Mouse (Mus musculus) urinary bladder, adult 18-20 months (tissue): ENCODE data around the gene Ccdc170.

Experiments used
- DNase-seq, 2 experiments: peaks; one replicate each; pipeline ENCODE4 v3.0.0; 2022; ENCODE audit warnings: low spot score in 2 of 2, mixed read lengths in 2 of 2

Gene Ccdc170

DNA sequence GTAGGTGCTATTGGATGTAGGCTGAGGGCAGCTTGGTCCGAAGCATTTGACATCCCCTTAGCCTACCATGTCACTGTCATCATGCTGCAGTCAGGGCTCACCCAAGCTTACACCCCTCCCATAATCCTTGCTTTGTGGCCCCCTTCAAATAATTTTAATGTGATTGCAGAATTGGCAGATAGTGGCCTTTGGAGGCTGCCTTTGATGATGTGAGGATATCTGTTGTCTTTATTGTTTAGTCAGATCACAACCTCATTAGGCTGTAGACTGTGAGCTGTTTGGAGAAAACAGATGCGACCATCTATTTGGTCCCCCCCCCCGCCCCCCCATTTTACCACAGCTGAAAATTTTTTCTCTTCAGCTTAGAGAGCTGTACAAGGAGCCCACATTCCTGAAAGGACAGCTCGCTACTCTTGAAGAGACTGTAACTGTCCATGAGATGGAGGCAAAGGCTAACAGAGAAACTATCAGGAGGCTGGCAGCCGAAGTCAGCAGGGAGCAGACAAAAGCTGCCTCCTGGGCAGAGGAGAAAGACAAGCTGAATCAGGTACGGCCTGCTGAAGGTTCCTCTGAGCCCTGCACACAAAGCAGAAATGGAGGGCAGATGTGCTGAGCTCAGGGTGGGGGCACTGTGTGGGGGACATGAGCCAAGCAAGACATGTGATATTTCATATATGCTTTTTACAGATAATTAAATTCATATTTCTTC lies 38.2 kb downstream of the Ccdc170 start:
- DNase-seq: no peak

DNA sequence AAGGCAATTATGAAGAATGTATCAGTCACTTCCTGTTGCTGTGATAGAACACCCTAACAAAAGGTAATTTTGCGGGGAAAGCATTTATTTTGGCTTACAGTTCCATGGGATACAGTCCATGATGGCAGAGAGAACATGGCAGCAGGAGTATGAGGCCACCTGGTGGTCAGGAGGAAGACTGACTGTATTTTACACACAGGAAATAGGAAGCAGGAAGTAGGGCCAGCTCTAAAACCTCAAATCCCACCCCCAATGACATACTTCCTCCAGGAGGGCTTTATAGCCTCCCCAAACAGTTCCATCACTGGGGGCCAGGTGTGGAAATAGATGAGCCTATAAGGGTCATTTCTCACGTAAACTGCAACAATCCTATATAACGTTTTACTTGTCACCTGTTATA lies 39.8 kb downstream of the Ccdc170 start:
- DNase-seq: no peak

DNA sequence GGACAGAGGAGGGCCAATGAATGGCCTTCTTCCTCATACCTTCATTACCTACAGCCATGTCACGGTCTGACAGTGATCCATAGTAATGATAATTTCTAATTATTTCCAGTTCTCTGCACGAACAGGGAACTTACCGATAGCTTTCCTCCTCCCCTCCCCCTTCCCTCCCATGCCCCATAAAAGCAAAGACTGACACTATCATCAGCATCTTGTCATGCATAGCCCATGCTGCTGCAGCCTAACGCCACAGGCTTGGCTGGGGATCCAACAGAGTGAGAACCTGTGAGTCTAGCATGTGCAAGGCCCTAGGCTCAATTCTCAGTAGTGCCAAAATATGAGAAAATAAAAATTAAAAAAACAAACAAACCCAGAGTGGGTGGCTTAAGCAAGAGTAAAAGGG lies 40.8 kb downstream of the Ccdc170 start:
- no peak for DNase-seq

DNA sequence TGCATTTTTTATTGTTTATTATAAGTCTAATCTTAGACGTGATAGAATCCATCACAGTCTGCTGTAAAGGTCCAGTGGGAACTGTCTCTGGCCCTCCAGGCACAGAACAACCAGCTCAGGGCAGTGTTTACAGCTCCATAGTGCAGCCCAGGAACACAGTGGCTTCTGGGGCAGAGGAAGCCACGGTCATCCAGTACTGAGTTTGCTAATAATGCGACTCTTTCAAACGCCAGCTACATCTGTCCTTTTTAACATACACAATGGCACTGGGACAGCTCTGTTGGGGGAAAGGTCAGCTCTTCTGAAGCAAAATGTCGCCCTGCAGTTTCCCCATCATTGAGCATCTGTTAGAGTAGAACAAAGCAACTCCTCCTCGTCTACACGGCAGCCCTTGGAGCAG lies 45.7 kb downstream of the Ccdc170 start:
- no peak for DNase-seq

DNA sequence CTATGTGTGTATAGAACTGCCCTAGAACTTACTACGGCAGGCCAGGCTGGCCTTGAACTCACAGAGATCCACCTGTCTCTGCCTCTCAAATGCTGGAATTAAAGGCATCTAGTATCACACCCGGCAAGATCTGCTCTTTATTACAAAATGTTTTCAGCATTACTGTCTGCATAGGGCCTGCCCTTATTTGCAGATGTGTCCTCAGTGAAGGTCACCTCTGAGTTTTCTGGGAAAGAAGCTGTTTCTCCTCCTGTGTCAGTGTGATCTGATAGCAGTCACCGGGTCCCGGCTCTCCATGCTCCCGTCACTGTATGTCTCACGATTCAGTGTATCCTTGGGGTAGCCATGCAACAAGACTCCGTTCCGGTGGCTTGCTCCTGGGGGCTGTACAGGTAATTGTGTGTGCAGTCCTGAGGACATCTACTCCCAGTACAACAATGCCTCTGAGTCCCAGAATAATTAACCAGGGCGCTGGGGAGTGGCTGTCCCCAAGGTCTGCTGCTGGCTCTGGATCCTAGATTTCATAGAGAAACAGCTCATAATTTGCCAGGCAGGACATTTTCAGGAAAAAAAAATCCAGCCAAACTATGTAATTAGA lies 48.4 kb downstream of the Ccdc170 start:
- no peak for DNase-seq

DNA sequence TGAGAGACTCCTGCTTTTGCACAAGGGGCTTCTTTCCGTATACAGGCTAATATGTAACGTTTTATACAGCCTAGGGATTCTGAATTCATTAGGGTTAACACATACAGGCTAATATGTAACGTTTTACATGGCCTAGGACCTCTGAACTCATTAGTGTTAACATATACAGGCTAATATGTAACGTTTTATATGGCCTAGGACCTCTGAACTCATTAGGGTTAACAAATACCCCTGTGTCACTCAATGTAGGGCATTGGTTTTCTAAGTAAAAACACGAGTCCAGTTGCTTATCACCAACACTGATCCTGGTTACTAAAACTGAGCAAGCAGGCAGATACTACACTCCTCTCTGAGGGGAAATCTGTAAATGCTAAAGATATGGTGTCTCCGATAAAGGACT lies 49.6 kb downstream of the Ccdc170 start:
- DNase-seq: no peak

DNA sequence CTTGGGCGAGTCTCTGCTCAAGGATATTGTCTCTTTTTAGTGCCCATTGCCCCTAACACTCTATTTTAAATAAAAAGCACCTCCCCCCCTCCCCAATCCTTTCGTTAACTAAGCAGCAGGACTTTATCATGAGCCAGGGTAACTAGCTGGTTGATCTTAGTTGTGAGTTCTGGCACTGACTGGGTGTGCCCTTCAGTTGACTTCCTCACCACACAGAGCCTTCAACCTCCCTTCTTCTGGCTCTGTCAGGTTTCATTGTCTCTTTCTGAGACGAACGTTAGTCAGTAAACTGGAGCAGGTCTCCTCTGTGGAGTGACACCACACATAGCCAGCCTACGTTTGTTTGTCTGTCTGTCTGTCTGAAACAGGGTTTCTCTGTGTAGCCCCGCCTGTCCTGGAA lies 50.4 kb downstream of the Ccdc170 start:
- no peak for DNase-seq

DNA sequence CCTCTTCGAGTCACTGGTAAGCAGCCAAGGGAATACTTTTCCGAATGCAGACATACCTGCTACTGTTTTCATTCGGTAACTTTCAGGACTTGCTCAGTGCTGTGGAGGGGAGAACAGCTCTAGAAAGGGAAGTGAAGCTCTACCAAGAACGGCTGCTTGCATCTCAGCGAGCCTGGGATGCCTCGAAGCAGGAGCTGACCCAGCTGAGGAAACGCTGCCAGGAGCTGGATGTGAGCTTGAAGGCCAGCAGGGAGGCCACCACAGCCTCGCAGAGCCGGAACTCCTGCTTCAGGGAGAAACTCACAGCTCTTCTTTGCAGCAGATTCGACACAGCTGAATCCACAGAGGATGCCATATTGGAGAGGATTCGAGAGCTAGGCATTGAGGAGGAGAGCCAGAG lies 51.6 kb downstream of the Ccdc170 start:
- no peak for DNase-seq

DNA sequence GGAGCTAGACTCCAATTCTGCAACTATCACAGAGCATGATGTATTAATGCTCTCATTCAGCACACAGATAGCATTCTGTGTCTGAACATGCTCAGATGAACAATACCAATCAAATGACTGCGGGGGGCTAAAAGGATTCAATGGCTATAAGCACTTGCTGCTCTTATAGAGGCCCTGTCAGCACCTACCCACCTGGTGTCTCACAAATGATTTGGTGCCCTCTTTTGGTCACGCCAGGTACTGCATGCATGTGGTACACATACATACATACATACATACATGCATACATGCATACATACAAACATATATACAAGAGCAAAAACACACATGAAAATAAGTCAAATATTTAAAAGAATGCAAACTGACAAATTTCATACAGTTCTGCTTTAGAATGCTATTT lies 63.2 kb downstream of the Ccdc170 start:
- DNase-seq: no peak

DNA sequence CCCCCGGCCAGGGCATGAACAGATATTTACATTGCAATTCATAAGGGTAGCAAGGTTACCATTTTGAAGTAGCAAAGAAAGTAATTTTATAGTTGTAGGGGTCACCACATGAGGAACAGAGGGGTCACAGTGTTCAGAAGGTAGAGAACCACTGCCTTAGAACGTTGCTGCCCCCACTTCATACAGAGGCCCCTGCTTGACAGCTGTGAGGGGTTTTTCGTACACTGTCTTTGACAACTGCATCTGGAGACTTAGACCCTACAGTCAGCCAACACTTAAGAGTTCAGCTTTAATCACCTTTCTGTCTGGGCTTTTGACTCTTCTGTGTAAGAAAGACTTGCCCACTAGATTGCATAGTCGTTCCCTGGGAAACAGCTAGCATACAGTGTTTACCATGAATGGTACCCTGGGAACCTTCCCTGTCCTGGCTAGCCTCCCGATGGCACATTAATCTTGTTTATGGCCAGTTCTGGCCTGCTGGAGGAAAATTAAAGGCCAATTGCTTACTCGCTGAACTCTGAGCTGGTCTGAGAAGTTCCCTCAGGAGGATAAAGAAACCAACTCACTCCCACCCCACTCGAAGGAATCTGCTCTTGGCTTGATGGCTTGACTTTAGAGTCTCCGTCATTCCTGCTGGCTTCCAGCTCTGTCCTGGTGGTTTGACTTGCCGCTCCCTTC lies 71.3 kb downstream of the Ccdc170 start:
- peak; percentile 1 to 25 for DNase-seq

DNA sequence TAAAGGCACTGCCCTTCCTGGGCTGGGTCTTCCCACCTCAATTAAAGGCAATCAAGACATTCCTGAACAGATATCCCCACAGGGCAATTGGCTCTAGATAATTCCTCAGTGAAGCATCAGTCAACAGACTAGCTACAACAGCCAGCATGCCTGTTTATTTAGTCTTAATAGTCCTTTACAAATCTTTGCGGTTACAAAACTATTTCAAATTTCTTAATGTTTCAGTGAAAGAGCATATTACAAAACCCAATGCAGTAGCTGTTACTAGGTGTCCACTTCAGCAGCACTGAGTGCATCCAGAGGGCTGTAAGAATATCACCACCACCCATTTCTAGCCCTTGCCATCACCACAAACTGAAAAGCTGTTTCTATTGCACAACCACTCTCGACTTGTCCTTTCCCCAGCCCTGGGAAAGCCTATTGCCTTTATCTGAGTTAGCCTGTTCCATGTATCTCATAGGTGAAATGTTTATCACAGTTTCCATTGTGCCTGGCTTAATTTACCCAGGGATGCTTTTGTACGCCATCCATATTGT lies 74.6 kb downstream of the Ccdc170 start:
- peak in 1 of 2 experiments; percentile 3 for DNase-seq

DNA sequence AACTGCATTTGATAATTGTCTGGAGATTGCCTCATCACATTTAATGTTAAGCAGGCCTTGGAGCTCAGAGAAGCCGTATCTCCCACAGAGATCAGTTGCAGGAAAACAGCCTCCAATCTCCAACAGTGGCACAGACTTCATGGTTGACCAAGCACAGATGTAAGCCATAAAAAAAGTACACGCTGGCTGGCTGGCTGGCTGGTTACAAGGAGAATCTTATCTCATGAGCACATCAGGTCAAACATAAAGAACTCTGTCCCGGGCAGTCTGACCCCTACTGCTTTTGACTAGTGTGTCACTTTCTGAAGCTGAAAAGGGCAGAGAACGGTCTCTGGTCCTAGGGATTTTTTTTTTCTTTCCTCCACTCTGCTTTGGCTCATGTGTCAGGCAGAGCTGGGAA lies 76.8 kb downstream of the Ccdc170 start:
- no peak for DNase-seq

DNA sequence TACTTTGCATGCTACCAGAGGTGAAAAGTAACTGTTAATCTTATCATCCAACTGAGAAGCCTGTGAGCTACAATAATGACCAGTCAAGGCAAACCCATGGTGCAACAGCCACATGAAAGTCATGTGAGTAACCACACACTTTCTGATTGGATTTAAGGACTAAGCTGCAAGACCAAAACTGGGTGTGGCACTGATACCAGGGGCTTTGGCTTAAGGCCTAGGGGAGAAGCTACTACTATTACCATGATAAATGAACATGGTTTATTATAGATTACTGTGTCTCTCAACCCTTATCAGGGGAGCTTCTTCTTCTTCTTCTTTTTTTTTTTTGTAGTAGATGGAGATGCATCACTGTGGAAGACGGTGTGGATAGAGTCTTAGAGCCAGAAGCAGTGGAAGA lies 82.8 kb downstream of the Ccdc170 start:
- no peak for DNase-seq

DNA sequence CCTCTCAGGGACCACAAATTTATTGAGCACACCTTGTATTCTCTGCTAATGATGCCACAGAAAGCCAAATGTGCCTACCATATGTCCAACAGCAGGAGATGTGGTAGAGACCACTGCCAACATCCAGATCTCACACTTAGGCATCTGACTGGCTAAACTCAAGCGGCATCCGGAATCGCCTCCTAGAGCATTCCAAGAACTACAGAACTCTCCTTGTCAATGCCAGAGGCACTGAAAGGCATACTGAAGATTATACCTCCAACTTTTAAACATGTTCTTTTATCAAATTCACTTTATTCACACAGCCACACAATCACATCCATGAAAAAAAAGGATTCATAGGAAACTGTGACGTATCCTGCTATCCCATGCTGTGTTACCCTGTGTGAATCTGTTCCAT lies 88.5 kb downstream of the Ccdc170 start:
- DNase-seq: no peak

DNA sequence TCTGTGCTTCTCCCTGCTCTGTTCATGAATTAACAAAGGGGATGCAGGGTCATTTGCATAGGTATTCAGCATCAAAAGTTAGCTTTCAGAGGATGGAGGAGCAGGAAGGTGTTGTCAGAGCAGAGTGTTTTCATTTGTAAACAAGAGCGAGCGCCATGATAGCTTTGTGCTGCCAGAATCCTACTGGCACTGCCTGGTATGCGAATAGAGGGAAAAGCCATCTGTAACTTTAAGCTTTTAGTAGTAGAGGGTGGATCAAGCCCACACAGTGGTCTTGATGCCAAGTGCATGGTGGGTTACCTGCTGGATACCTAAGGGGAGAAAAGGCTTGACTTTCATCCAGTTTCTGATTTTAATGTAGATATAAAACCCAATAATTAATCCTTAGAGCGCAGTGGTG lies 89.0 kb downstream of the Ccdc170 start:
- no peak for DNase-seq

DNA sequence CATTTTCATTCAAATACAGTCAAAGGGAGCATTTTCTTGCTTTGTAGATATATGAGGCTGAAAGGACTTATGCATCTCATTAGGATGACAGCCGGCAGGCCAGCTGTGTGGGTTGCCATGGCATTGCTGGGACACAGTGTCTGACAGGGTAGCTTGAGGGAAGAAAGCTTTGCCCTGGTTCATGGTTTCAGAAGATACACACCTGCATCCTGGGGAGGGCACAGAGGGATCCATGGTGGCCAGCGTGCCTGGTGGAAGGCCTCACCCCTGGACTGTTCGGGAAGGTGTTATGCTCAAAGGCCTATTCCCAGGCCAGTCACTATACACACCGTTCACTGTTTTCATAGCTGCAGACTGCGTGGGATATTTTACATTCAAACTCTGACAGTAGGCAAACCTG lies 99.6 kb downstream of the Ccdc170 start:
- DNase-seq: no peak

DNA sequence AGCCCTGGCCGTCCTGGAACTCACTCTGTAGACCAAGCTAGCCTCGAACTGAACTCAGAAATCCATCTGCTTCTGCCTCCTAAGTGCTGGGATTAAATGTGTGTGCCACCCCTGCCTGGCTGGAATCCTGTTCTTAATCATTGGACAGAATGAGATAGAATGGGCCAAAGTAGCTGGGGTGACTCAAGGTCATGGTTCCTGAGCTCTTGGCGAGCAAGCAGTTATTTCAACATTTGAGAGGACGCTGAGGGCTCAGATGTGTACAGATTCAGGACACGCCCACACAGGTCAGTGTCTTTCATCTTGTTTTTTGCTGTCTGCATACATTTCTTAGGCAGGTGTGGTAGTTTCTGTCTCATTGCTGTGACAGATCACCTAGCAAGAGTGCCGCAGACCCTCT lies 104.4 kb downstream of the Ccdc170 start:
- no peak for DNase-seq

DNA sequence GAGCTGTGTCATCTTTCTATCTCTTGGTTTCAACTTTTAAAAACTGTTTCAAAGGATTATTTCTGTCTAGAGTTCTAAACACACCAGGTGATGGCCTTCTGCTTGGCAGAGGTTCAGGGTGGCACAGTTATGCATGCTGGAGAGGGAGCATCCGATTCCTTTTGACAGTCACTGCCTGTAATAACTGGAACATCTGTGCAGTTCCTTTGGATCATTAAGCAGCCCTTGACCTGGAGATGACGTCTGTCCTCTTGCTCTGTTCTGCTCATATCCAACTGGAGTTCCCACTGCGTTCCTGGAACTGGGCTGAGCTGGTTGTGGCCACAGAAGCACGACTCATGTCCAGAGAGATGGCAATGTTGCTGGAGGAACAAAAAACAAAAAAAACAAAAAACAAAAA lies 107.3 kb downstream of the Ccdc170 start:
- no peak for DNase-seq

DNA sequence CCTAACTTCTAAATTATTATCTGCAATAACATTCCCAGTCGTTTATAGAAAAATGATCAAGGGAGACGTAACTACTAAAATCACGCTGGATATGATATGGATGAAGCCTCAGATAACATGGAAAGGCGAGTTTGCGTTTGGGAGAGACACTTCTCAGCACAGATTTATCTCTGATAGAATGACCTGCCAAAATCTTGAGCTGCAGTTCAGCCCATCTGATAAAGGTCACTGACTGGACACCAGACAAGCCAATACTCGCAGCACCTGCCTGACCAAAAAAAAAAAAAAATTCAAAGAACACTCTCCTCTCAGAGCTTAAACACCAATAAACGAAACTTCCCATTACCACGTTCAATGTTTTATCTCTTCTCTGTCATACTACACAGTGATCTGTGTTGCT lies 108.7 kb downstream of the Ccdc170 start:
- DNase-seq: no peak

DNA sequence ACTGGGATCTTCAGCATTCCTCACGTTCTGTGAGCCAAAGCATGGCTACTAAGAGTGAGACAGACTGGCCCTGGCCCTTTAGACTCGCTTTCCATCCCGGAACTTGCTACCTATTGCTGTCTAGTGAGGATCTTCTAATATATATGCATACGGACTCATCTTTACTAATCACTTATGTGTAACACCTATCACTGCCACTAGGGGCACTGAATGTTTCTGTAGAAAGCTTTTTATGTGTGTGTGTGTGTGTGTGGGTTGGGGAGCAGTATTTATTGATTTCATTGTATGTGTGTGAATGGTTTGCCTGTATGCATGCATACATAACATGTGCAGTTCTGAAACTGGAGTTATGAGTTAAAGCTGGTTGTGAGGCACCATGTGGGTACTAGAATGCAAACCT lies 111.5 kb downstream of the Ccdc170 start:
- no peak for DNase-seq

DNA sequence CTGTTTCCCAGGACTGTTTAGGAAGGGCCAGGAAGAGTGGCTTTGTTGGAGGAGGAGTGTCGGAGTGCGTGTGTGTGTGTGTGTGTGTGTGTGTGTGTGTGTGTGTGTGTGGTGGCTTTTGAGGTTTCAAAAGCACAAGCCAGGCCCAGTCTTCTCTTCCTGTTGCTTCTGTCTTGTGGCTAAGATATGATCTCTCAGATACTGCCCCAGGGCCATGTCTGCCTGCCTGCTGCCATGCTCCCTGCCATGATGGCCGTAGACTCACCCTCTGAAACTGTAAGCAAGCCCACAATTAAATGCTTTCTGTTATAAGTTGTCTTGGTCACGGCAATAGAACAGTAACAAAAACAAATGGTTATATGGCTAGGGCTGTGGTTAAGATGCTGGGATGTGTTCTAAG lies 114.9 kb downstream of the Ccdc170 start:
- DNase-seq: no peak

DNA sequence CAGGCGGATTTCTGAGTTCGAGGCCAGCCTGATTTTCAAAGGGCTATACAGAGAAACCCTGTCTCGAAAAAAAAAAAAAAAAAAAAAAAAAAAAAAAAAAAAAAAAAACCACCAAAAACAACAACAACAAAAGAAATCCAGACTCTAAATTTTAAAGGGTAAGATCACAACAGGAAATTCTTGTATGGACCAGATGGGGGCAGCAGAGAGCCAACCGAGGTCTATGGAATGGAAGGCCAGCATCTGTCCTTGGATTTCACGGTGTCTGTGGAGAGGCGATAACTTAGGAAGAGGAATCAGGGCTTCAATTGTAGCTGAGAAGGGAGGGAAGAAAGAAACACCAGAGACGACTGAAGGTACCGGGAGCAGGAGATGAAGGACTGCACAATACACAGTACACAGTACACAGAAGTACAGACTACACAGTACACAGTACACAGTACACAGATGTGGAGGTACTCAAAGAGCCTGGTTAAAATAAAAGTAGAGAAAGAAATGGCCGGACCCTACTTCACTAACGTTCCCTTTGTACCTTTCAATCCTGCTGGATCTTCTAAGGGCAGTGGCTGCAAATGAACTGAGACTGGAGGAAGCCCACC lies 116.0 kb downstream of the Ccdc170 start:
- DNase-seq: peak in 1 of 2 experiments; percentile 36

DNA sequence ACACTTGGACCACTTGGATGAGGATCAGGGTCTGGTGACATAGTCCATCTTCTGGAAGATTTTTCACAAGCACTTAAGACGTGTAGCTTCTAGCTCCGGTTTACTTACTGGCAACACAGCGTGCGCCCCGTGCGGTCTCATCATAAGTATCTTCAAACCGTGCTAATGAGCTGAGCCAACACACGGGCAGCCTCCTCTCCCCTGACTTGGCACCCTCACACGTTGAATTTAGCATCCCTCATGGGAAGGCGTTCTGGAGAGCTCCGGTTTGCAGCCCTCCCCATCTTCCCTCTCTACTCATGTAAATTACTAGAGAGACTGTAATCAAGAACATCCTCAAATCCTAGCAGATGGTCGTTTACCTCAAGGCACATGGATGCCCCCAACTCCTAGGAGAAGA lies 116.6 kb downstream of the Ccdc170 start:
- no peak for DNase-seq
